Comparison of ENCODE assay signal across 19 mouse cellular contexts in the genomic region with DNA sequence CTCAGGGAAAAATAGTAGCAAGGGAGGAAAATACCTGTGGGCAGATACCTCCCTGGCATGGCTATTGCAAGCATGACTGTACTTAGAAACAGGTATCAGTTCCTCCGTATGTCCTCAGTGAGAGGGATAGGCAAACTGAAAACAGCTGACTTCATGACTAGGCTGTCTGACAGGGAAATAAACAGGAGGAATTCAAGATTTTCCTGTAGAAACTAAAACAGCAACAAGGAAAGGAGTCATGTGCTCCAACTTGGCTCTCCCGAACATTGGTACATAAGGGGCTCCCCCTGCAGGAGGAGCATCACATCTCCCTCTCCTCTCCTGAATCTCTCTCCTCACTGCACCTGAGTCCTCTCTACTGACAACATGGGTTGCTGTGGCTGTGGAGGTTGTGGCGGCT. TPM values are rescaled to one million over a fixed set of nuclear protein-coding genes. Genes with fewer than 3 reads are reported as not detected.
A peak's percentile ranks its signal among the peaks of the same experiment; 100 is the strongest.
DNase-seq lines count a peak whose midpoint lies in the region; ATAC-seq and TF ChIP-seq lines count a peak whose summit lies in the region.
"Had no signal": no experiment of that assay in that cellular context is flagged by ENCODE, and none has a peak within 500 bp of the region (broad histone marks: within the 10 kb centered on the region; RNA-seq: fewer than 3 reads in every experiment).

A gene (plus strand): TSS at position 301 of the 400 bp plus-strand sequence.

- H3K4me2 ChIP-seq in kidney, postnatal 0 days (ENCODE audit: low read length) = no peak within 1 kb of the TSS
- no peak within 1 kb of the TSS for H3K4me2 ChIP-seq in midbrain, postnatal 0 days (ENCODE audit: low read depth, low read length, poor library complexity, severe bottlenecking)
- no peak within 1 kb of the TSS for H3K4me2 ChIP-seq in midbrain, embryonic 15.5 days
- no peak within 1 kb of the TSS for H3K4me2 ChIP-seq in neural tube, embryonic 15.5 days
- H3K4me2 ChIP-seq: forebrain, embryonic 12.5 days; heart, embryonic 12.5 days; hindbrain, embryonic 14.5 days; limb, embryonic 12.5 days; lung, embryonic 15.5 days; neural tube, embryonic 13.5 days had no signal

- no peaks in the 10 kb centered on the region for H3K36me3 ChIP-seq in kidney, postnatal 0 days (ENCODE audit: insufficient read depth, low read length)
- peaks cover 3% of the 10 kb centered on the region; the same call in 1 of the 2 replicates for H3K36me3 ChIP-seq in midbrain, postnatal 0 days (ENCODE audit: insufficient read depth, low read length)
- H3K36me3 ChIP-seq in midbrain, embryonic 15.5 days (replicated peaks) = no peaks in the 10 kb centered on the region
- H3K36me3 ChIP-seq in neural tube, embryonic 15.5 days = no peaks in the 10 kb centered on the region
- H3K36me3 ChIP-seq: forebrain, embryonic 12.5 days; limb, embryonic 12.5 days; lung, embryonic 15.5 days; neural tube, embryonic 13.5 days had no signal

- H3K9me3 ChIP-seq in kidney, postnatal 0 days (replicated peaks; ENCODE audit: low read length) = no peaks in the 10 kb centered on the region
- H3K9me3 ChIP-seq in midbrain, postnatal 0 days (ENCODE audit: low read length) = no peaks in the 10 kb centered on the region
- no peaks in the 10 kb centered on the region for H3K9me3 ChIP-seq in midbrain, embryonic 15.5 days
- no peaks in the 10 kb centered on the region for H3K9me3 ChIP-seq in neural tube, embryonic 15.5 days (replicated peaks)
- H3K9me3 ChIP-seq: forebrain, embryonic 12.5 days; heart, embryonic 12.5 days; limb, embryonic 12.5 days; lung, embryonic 15.5 days; midbrain, embryonic 10.5 days; neural tube, embryonic 13.5 days had no signal

- H3K4me3 ChIP-seq in kidney, postnatal 0 days (replicated peaks; ENCODE audit: low read depth, low read length) = no peak within 1 kb of the TSS
- H3K4me3 ChIP-seq in midbrain, postnatal 0 days (ENCODE audit: low read depth, low read length) = no peak within 1 kb of the TSS
- H3K4me3 ChIP-seq in midbrain, embryonic 15.5 days = no peak within 1 kb of the TSS
- no peak within 1 kb of the TSS for H3K4me3 ChIP-seq in neural tube, embryonic 15.5 days (replicated peaks)
- H3K4me3 ChIP-seq: forebrain, embryonic 12.5 days; heart, embryonic 12.5 days; limb, embryonic 12.5 days; lung, embryonic 15.5 days; midbrain, embryonic 10.5 days; neural tube, embryonic 13.5 days had no signal

- no peak within 1 kb of the TSS for H3K9ac ChIP-seq in kidney, postnatal 0 days (ENCODE audit: low read depth, low read length)
- H3K9ac ChIP-seq in midbrain, postnatal 0 days (replicated peaks; ENCODE audit: low read length, poor library complexity, severe bottlenecking) = no peak within 1 kb of the TSS
- no peak within 1 kb of the TSS for H3K9ac ChIP-seq in midbrain, embryonic 15.5 days
- H3K9ac ChIP-seq in neural tube, embryonic 15.5 days (replicated peaks) = no peak within 1 kb of the TSS
- H3K9ac ChIP-seq: forebrain, embryonic 12.5 days; heart, embryonic 12.5 days; hindbrain, embryonic 14.5 days; limb, embryonic 12.5 days; lung, embryonic 15.5 days; neural tube, embryonic 13.5 days had no signal

- no peak for DNase-seq in kidney, postnatal 0 days (ENCODE audit: low spot score)
- DNase-seq in kidney, postnatal 4 days = no peak
- DNase-seq in midbrain, postnatal 0 days (ENCODE audit: low spot score) = no peak
- DNase-seq in R1 (ENCODE audit: low read depth, low spot score) = peak; percentile 34
- DNase-seq in spleen, postnatal 4 days (ENCODE audit: low spot score in 2 of 2) = no peak
- DNase-seq: adrenal gland, adult 2 months; cerebellum, postnatal 14 days; right cerebral cortex, postnatal 25 days; thymus, postnatal 25 days had no signal

- H3K27ac ChIP-seq in kidney, postnatal 0 days = no peak within 1 kb of the TSS
- H3K27ac ChIP-seq in midbrain, postnatal 0 days (ENCODE audit: low read depth, low read length) = no peak within 1 kb of the TSS
- no peak within 1 kb of the TSS for H3K27ac ChIP-seq in midbrain, embryonic 15.5 days
- H3K27ac ChIP-seq in neural tube, embryonic 15.5 days (replicated peaks) = no peak within 1 kb of the TSS
- H3K27ac ChIP-seq: forebrain, embryonic 12.5 days; hindbrain, embryonic 14.5 days; limb, embryonic 12.5 days; lung, embryonic 15.5 days; midbrain, embryonic 10.5 days; neural tube, embryonic 13.5 days had no signal

- TF ChIP-seq CTCF in kidney, postnatal 0 days (IDR thresholded peaks at IDR 0.05; ENCODE audit: low read depth) = peak; percentile 21; the same call in 1 of the 2 replicates
- peak; percentile 29 for TF ChIP-seq CTCF in midbrain, postnatal 0 days (IDR thresholded peaks at IDR 0.05)

- WGBS in kidney, postnatal 0 days = 82% methylated on average over 3 of the region's 3 CpGs
- WGBS in midbrain, postnatal 0 days = 79% methylated on average over 3 of the region's 3 CpGs
- WGBS in midbrain, embryonic 15.5 days = 94% methylated on average over 3 of the region's 3 CpGs
- WGBS in neural tube, embryonic 15.5 days = 91% methylated on average over 3 of the region's 3 CpGs

- no peak for ATAC-seq in kidney, postnatal 0 days (replicated peaks; ENCODE audit: low FRiP score, low read depth)
- no peak for ATAC-seq in midbrain, postnatal 0 days (ENCODE audit: low FRiP score)
- ATAC-seq in midbrain, embryonic 15.5 days (replicated peaks) = no peak
- no peak for ATAC-seq in neural tube, embryonic 15.5 days (ENCODE audit: low FRiP score)

- H3K4me1 ChIP-seq in kidney, postnatal 0 days (replicated peaks; ENCODE audit: insufficient read depth, low read length) = no peaks in the 10 kb centered on the region
- no peaks in the 10 kb centered on the region for H3K4me1 ChIP-seq in midbrain, postnatal 0 days (ENCODE audit: insufficient read depth, low read length)
- H3K4me1 ChIP-seq in midbrain, embryonic 15.5 days = no peaks in the 10 kb centered on the region
- H3K4me1 ChIP-seq in neural tube, embryonic 15.5 days = no peaks in the 10 kb centered on the region
- H3K4me1 ChIP-seq: forebrain, embryonic 12.5 days; limb, embryonic 12.5 days; lung, embryonic 15.5 days; midbrain, embryonic 10.5 days; neural tube, embryonic 13.5 days had no signal

- H3K27me3 ChIP-seq in kidney, postnatal 0 days (ENCODE audit: insufficient read depth, low read length) = no peaks in the 10 kb centered on the region
- H3K27me3 ChIP-seq in midbrain, postnatal 0 days (ENCODE audit: insufficient read depth, low read length) = no peaks in the 10 kb centered on the region
- no peaks in the 10 kb centered on the region for H3K27me3 ChIP-seq in midbrain, embryonic 15.5 days (replicated peaks)
- no peaks in the 10 kb centered on the region for H3K27me3 ChIP-seq in neural tube, embryonic 15.5 days (replicated peaks)
- H3K27me3 ChIP-seq: forebrain, embryonic 12.5 days; heart, embryonic 12.5 days; limb, embryonic 12.5 days; lung, embryonic 15.5 days; neural tube, embryonic 13.5 days had no signal

RNA-seq across cellular contexts. Expression of the gene that starts here (rescaled TPM):
- not detected in 2 replicates for polyA plus RNA-seq in kidney, postnatal 0 days (2015; fragmentation: Nextera tagmentation; extraction: Ambion mirVana)
- total RNA-seq in midbrain, postnatal 0 days (2014; rRNA removed) = 0.33 TPM in 1 of 2 replicates, not detected in the other
- polyA plus RNA-seq in midbrain, postnatal 0 days (2015; fragmentation: Nextera tagmentation; extraction: Ambion mirVana) = 0.20 TPM in 1 of 2 replicates, not detected in the other
- 0.43 TPM in 1 of 2 replicates, not detected in the other for polyA plus RNA-seq in midbrain, embryonic 15.5 days (2015; fragmentation: Nextera tagmentation; extraction: Ambion mirVana)
- 0.26 TPM in 1 of 2 replicates, not detected in the other for polyA plus RNA-seq in neural tube, embryonic 15.5 days (2015; fragmentation: Nextera tagmentation; extraction: Ambion mirVana)
- total RNA-seq: adrenal gland, adult 2 months; heart, postnatal 25 days had no signal
- polyA plus RNA-seq: forebrain, embryonic 12.5 days; hindbrain, embryonic 14.5 days; limb, embryonic 12.5 days had no signal
